Mouse (Mus musculus) thymus, adult 2 months (tissue): Measurements from ENCODE around the gene AC134908.4. TPM values are rescaled to one million over a fixed set of nuclear protein-coding genes. Genes with fewer than 3 reads are reported as not detected.

ENCODE experiments used
- polyA plus RNA-seq: library from polyadenylated mRNA; depleted of rRNA; stranded (reverse); fragments of >200 nt; gene quantifications from 2 replicates; pipeline ENCODE4 v1.2.3, GENCODE M21; 2012; rRNA removed

The AC134908.4 gene
- polyA plus RNA-seq, 1 experiment, result 1.1 TPM

Other genes with a start within 250 kb of the AC134908.4 start
- gene Sox8, start 225.0 kb downstream of the AC134908.4 start, polyA plus RNA-seq, result 0.94 and 1.0 TPM in 2 replicates
- gene Lmf1, start 216.6 kb downstream of the AC134908.4 start, polyA plus RNA-seq, result 25.2 and 25.8 TPM in 2 replicates
- 0.54 and 1.2 TPM in 2 replicates for gene Gng13, start 78.5 kb downstream of the AC134908.4 start, polyA plus RNA-seq
- gene Chtf18, start 68.2 kb downstream of the AC134908.4 start, polyA plus RNA-seq, result 36.7 and 49.5 TPM in 2 replicates
- gene Rpusd1, start 68.0 kb downstream of the AC134908.4 start, polyA plus RNA-seq, result 68.6 and 69.2 TPM in 2 replicates
- gene Mslnl, start 59.6 kb downstream of the AC134908.4 start, polyA plus RNA-seq, result 0.68 and 0.69 TPM in 2 replicates
- 16.4 and 23.6 TPM in 2 replicates for gene Msln, start 41.3 kb downstream of the AC134908.4 start, polyA plus RNA-seq
- gene Narfl, start 21.9 kb downstream of the AC134908.4 start, polyA plus RNA-seq, result 29.1 and 33.5 TPM in 2 replicates
- gene Haghl, start 10.0 kb downstream of the AC134908.4 start, polyA plus RNA-seq, result 73.9 and 80.3 TPM in 2 replicates
- gene Ccdc78, start 9.1 kb downstream of the AC134908.4 start, polyA plus RNA-seq, result 0.27 and 0.48 TPM in 2 replicates
- 141 and 162 TPM in 2 replicates for gene Fam173a, start 2.8 kb downstream of the AC134908.4 start, polyA plus RNA-seq
- 171 and 243 TPM in 2 replicates for gene Metrn, start 1.5 kb upstream of the AC134908.4 start, polyA plus RNA-seq
- 0.59 and 0.61 TPM in 2 replicates for gene Fbxl16, start 13.4 kb upstream of the AC134908.4 start, polyA plus RNA-seq
- 86.3 and 89.1 TPM in 2 replicates for gene Wdr24, start 28.0 kb upstream of the AC134908.4 start, polyA plus RNA-seq
- 78.1 and 83.2 TPM in 2 replicates for gene Jmjd8, start 33.2 kb upstream of the AC134908.4 start, polyA plus RNA-seq
- gene Stub1, start 37.7 kb upstream of the AC134908.4 start, polyA plus RNA-seq, result 162 and 190 TPM in 2 replicates
- 20.6 and 29.2 TPM in 2 replicates for gene Rhbdl1, start 41.6 kb upstream of the AC134908.4 start, polyA plus RNA-seq
- 125 and 126 TPM in 2 replicates for gene Gm20683, start 46.1 kb upstream of the AC134908.4 start, polyA plus RNA-seq
- 192 and 206 TPM in 2 replicates for gene Rhot2, start 49.2 kb upstream of the AC134908.4 start, polyA plus RNA-seq
- gene Wdr90, start 65.8 kb upstream of the AC134908.4 start, polyA plus RNA-seq, result 107 and 133 TPM in 2 replicates
- gene Mcrip2, start 73.1 kb upstream of the AC134908.4 start, polyA plus RNA-seq, result 52.1 and 54.6 TPM in 2 replicates
- 77.3 and 82.3 TPM in 2 replicates for gene Mettl26, start 79.4 kb upstream of the AC134908.4 start, polyA plus RNA-seq
- 2.9 and 3.7 TPM in 2 replicates for gene Wfikkn1, start 85.2 kb upstream of the AC134908.4 start, polyA plus RNA-seq
- gene Rab40c, start 124.1 kb upstream of the AC134908.4 start, polyA plus RNA-seq, result 43.5 and 57.6 TPM in 2 replicates
- gene Pigq, start 149.3 kb upstream of the AC134908.4 start, polyA plus RNA-seq, result 133 and 134 TPM in 2 replicates
- gene Nhlrc4, start 149.3 kb upstream of the AC134908.4 start, polyA plus RNA-seq, result 0.51 and 0.62 TPM in 2 replicates
- gene A930017K11Rik, start 156.9 kb upstream of the AC134908.4 start, polyA plus RNA-seq, result 0.06 and 0.19 TPM in 2 replicates
- gene Capn15, start 190.1 kb upstream of the AC134908.4 start, polyA plus RNA-seq, result 80.7 and 82.6 TPM in 2 replicates